Mouse (Mus musculus) stomach, postnatal 0 days (tissue): ENCODE data around the gene Smarce1. TPM values are rescaled to one million over a fixed set of nuclear protein-coding genes. Genes with fewer than 3 reads are reported as not detected.
A peak's percentile ranks its signal among the peaks of the same experiment; 100 is the strongest.

Experiments
- ATAC-seq: fragments of 200-750 bp; cut with Nextera tagmentation; 2 replicates; pipeline ENCODE4 v1.8.0; 2017; ENCODE audit not compliant: low FRiP score, low TSS enrichment
- DNase-seq: peaks from one replicate; pipeline ENCODE4 v3.0.0-alpha.2; 2016; ENCODE audit warnings: low spot score
- H3K27ac ChIP-seq: fragments of 300-500 bp; sonication (generic); replicated peaks from 2 replicates; pipeline ENCODE4 v1.5.1; 2014; ENCODE audit warnings: mild to moderate bottlenecking, control low read depth
- H3K27me3 ChIP-seq: fragments of 300-500 bp; sonication (generic); 2 replicates; pipeline ENCODE4 v1.6.1; 2014; ENCODE audit warnings: low read length; ENCODE audit not compliant: control insufficient read depth, insufficient read depth
- H3K36me3 ChIP-seq: fragments of 300-500 bp; sonication (generic); 2 replicates; pipeline ENCODE4 v1.6.1; 2014; ENCODE audit warnings: low read length, mixed read lengths; ENCODE audit not compliant: control insufficient read depth, insufficient read depth
- H3K4me1 ChIP-seq: fragments of 300-500 bp; sonication (generic); replicated peaks from 2 replicates; pipeline ENCODE4 v1.6.1; 2014; ENCODE audit warnings: antibody characterized with exemption; ENCODE audit not compliant: control insufficient read depth, insufficient read depth
- H3K4me2 ChIP-seq: fragments of 300-500 bp; sonication (generic); replicated peaks from 2 replicates; pipeline ENCODE4 v1.6.1; 2014; ENCODE audit warnings: low read depth, mild to moderate bottlenecking, control low read depth, moderate library complexity
- H3K4me3 ChIP-seq: fragments of 300-500 bp; sonication (generic); 2 replicates; pipeline ENCODE4 v1.5.1; 2014; ENCODE audit warnings: low read depth, low read length, control low read depth
- H3K9ac ChIP-seq: fragments of 300-500 bp; sonication (generic); 2 replicates; pipeline ENCODE4 v1.6.1; 2014; ENCODE audit warnings: mild to moderate bottlenecking, low read length, control low read depth, mixed read lengths
- H3K9me3 ChIP-seq: fragments of 300-500 bp; sonication (generic); 2 replicates; pipeline ENCODE4 v1.6.1; 2016; ENCODE audit warnings: low read length; ENCODE audit not compliant: control insufficient read depth
- CTCF ChIP-seq: IDR thresholded peaks from 2 replicates; pipeline ENCODE4 v1.5.1; 2016; ENCODE audit warnings: antibody characterized with exemption, low read depth, mild to moderate bottlenecking, moderate library complexity
- EP300 ChIP-seq: optimal IDR thresholded peaks from 2 replicates; pipeline ENCODE3; 2016; ENCODE audit warnings: antibody characterized with exemption
- WGBS: fragments of 180-500 bp; shearing (Covaris S2); extraction: QIAGEN DNeasy Blood & Tissue Kit; methylation state at CpG from one replicate; pipeline ENCODE4 v1.1.7; 2014; 5-methylcytosine and 5-hydroxymethylcytosine counted together
- polyA plus RNA-seq: library from polyadenylated mRNA; unstranded; fragments of >200 nt; fragmentation: Nextera tagmentation; extraction: Ambion mirVana; gene quantifications from 2 replicates; pipeline ENCODE4 v1.2.1, GENCODE M21; 2015

The Smarce1 gene
- polyA plus RNA-seq, 1 experiment from 2014 or later = 91.6 TPM

GRCm38 (mm10) chr11:99226298-99226697 is 4.5 kb downstream of the Smarce1 start:
- H3K36me3 ChIP-seq = peaks cover 6% of the 10 kb centered on the region; the same call in 1 of the 2 replicates
- WGBS = 73% methylated on average over 5 of the region's 5 CpGs
- no peak overlapping the region for H3K4me2 ChIP-seq

GRCm38 (mm10) chr11:99223310-99223709 is 7.5 kb downstream of the Smarce1 start:
- Histone ChIP-seq H3K36me3 (peaks cover 11% of the 10 kb centered on the region), H3K4me3 (no peak overlapping the region), H3K27me3 (no peaks in the 10 kb centered on the region), H3K9me3 (no peaks in the 10 kb centered on the region), H3K27ac (no peak overlapping the region), H3K4me1 (no peaks in the 10 kb centered on the region), H3K4me2 (no peak overlapping the region), H3K9ac (no peak overlapping the region)
- 71% methylated on average over 5 of the region's 5 CpGs for WGBS
- ATAC-seq (no peak), DNase-seq (no peak)
- TF ChIP-seq CTCF (no peak), EP300 (no peak)

More at GRCm38 (mm10) chr11:99226298-99226697, 4.5 kb downstream of the Smarce1 start:
- H3K9me3 ChIP-seq = no peaks in the 10 kb centered on the region
- H3K27ac ChIP-seq = no peak overlapping the region
- DNase-seq = no peak
- H3K27me3 ChIP-seq = no peaks in the 10 kb centered on the region
- no peak overlapping the region for H3K9ac ChIP-seq
- no peak overlapping the region for H3K4me3 ChIP-seq
- no peak for ATAC-seq
- no peak for TF ChIP-seq EP300
- no peak for TF ChIP-seq CTCF
- H3K4me1 ChIP-seq = no peaks in the 10 kb centered on the region; the same call in 1 of the 2 replicates

- Histone ChIP-seq H3K4me2 (no peak overlapping the region), H3K9ac (no peak overlapping the region), H3K4me1 (no peaks in the 10 kb centered on the region), H3K27ac (no peak overlapping the region), H3K9me3 (no peaks in the 10 kb centered on the region), H3K36me3 (peaks cover 23% of the 10 kb centered on the region), H3K27me3 (no peaks in the 10 kb centered on the region), H3K4me3 (no peak overlapping the region)
- DNase-seq (no peak), ATAC-seq (no peak)
- 71% methylated on average over 2 of the region's 2 CpGs for WGBS
- TF ChIP-seq EP300 (no peak), CTCF (0 out of 2 replicates have a peak, but pooled peaks have one; percentile 6)
These were observed 9.0 kb downstream of the Smarce1 start for GRCm38 (mm10) chr11:99221811-99222210.

GRCm38 (mm10) chr11:99217248-99217986 is 13.4 kb downstream of the Smarce1 start:
- H3K27ac ChIP-seq = no peak overlapping the region
- H3K4me3 ChIP-seq = no peak overlapping the region
- no peaks in the 10 kb centered on the region for H3K9me3 ChIP-seq
- TF ChIP-seq EP300 (no peak), CTCF (peak; percentile 31)
- DNase-seq (no peak), ATAC-seq (no peak)
- no peaks in the 10 kb centered on the region for H3K4me1 ChIP-seq
- peaks cover 44% of the 10 kb centered on the region for H3K36me3 ChIP-seq
- H3K9ac ChIP-seq = no peak overlapping the region
- no peaks in the 10 kb centered on the region for H3K27me3 ChIP-seq
- WGBS = 88% methylated on average over 7 of the region's 7 CpGs
- no peak overlapping the region for H3K4me2 ChIP-seq

GRCm38 (mm10) chr11:99216181-99216580 is 14.6 kb downstream of the Smarce1 start:
- Histone ChIP-seq H3K4me2 (no peak overlapping the region), H3K4me1 (no peaks in the 10 kb centered on the region), H3K9ac (no peak overlapping the region), H3K9me3 (no peaks in the 10 kb centered on the region), H3K36me3 (peaks cover 45% of the 10 kb centered on the region), H3K27ac (no peak overlapping the region), H3K4me3 (no peak overlapping the region), H3K27me3 (no peaks in the 10 kb centered on the region)
- no peak for TF ChIP-seq CTCF
- TF ChIP-seq EP300 = no peak
- ATAC-seq = no peak
- 94% methylated on average over 3 of the region's 3 CpGs for WGBS
- DNase-seq = no peak

- Histone ChIP-seq H3K9me3 (no peaks in the 10 kb centered on the region), H3K4me2 (no peak overlapping the region), H3K27me3 (no peaks in the 10 kb centered on the region), H3K4me1 (no peaks in the 10 kb centered on the region), H3K27ac (no peak overlapping the region), H3K9ac (no peak overlapping the region), H3K36me3 (peaks cover 43% of the 10 kb centered on the region), H3K4me3 (no peak overlapping the region)
- 69% methylated on average over 7 of the region's 7 CpGs for WGBS
- DNase-seq = no peak
- TF ChIP-seq EP300 = no peak
- no peak for TF ChIP-seq CTCF
- 0 out of 2 replicates have a peak, but pooled peaks have one; percentile 45 for ATAC-seq
These were observed 18.1 kb downstream of the Smarce1 start for GRCm38 (mm10) chr11:99212693-99213092.
